Mouse (Mus musculus) lung, embryonic 14.5 days (tissue): Measurements from ENCODE around the gene Asb3. TPM values are rescaled to one million over a fixed set of nuclear protein-coding genes. Genes with fewer than 3 reads are reported as not detected.

Experiments
- ATAC-seq: fragments of 200-750 bp; cut with Nextera tagmentation; 2 replicates; pipeline ENCODE4 v1.8.0; 2017; ENCODE audit warnings: mild to moderate bottlenecking, moderate TSS enrichment, moderate library complexity; ENCODE audit not compliant: insufficient read depth
- DNase-seq: peaks from one replicate; pipeline ENCODE4 v3.0.0-alpha.2; 2015
- H3K27ac ChIP-seq: fragments of 300-500 bp; sonication (generic); 2 replicates; pipeline ENCODE4 v1.5.1; 2014; ENCODE audit warnings: low read depth, mild to moderate bottlenecking, moderate library complexity
- H3K27me3 ChIP-seq: fragments of 300-500 bp; sonication (generic); 2 replicates; pipeline ENCODE4 v1.6.1; 2014; ENCODE audit warnings: low read length, control low read depth; ENCODE audit not compliant: insufficient read depth
- H3K36me3 ChIP-seq: fragments of 300-500 bp; sonication (generic); 2 replicates; pipeline ENCODE4 v1.6.1; 2014; ENCODE audit warnings: control low read depth; ENCODE audit not compliant: insufficient read depth
- H3K4me1 ChIP-seq: fragments of 300-500 bp; sonication (generic); 2 replicates; pipeline ENCODE4 v1.6.1; 2014; ENCODE audit warnings: antibody characterized with exemption, control low read depth; ENCODE audit not compliant: insufficient read depth
- H3K4me2 ChIP-seq: fragments of 300-500 bp; sonication (generic); 2 replicates; pipeline ENCODE4 v1.6.1; 2014; ENCODE audit warnings: mild to moderate bottlenecking
- H3K4me3 ChIP-seq: fragments of 300-500 bp; sonication (generic); 2 replicates; pipeline ENCODE4 v1.5.1; 2014; ENCODE audit warnings: low read depth, low read length
- H3K9ac ChIP-seq: fragments of 300-500 bp; sonication (generic); 2 replicates; pipeline ENCODE4 v1.6.1; 2014
- H3K9me3 ChIP-seq: fragments of 300-500 bp; sonication (generic); 2 replicates; pipeline ENCODE4 v1.6.1; 2016; ENCODE audit warnings: low read depth, low read length, control low read depth
- CTCF ChIP-seq: IDR thresholded peaks from 2 replicates; pipeline ENCODE4 v1.5.1; 2016; ENCODE audit warnings: antibody characterized with exemption, low read depth
- WGBS: fragments of 180-500 bp; shearing (Covaris S2); extraction: QIAGEN DNeasy Blood & Tissue Kit; methylation state at CpG from one replicate; pipeline ENCODE4 v1.1.7; 2014; 5-methylcytosine and 5-hydroxymethylcytosine counted together
- polyA plus RNA-seq: library from polyadenylated mRNA; unstranded; fragments of >200 nt; fragmentation: Nextera tagmentation; extraction: Ambion mirVana; gene quantifications from 2 replicates; pipeline ENCODE4 v1.2.1, GENCODE M21; 2014

Gene Asb3
- polyA plus RNA-seq = 27.5 and 30.1 TPM in 2 replicates

- peak; percentile 98 for ATAC-seq
- TF ChIP-seq CTCF = no peak
- peak within 1 kb of the TSS; percentile 41 for H3K4me3 ChIP-seq
Measured at GRCm38 (mm10) chr11:30885171-30885871, at the start of gene Asb3, which contains the start of gene Gpr75. Gene Asb3, plus strand, starts transcription at chr11:30885416. Gene Gpr75, plus strand, starts transcription at chr11:30885358.

GRCm38 (mm10) chr11:30838793-30839192, 46.4 kb upstream of the Asb3 start:
- H3K9me3 ChIP-seq = no peaks in the 10 kb centered on the region
- H3K4me1 ChIP-seq = no peaks in the 10 kb centered on the region
- no peak overlapping the region for H3K4me3 ChIP-seq
- peaks cover 61% of the 10 kb centered on the region for H3K36me3 ChIP-seq
- H3K27ac ChIP-seq = no peak overlapping the region
- no peak for DNase-seq
- no peak overlapping the region for H3K9ac ChIP-seq
- 78% methylated on average over 2 of the region's 2 CpGs for WGBS
- no peak overlapping the region for H3K4me2 ChIP-seq
- no peaks in the 10 kb centered on the region for H3K27me3 ChIP-seq
- TF ChIP-seq CTCF = no peak
- no peak for ATAC-seq

More at GRCm38 (mm10) chr11:30885171-30885871, at the start of gene Asb3, which contains the start of gene Gpr75:
- DNase-seq = peak; percentile 71
- 5% methylated on average over 37 of the region's 41 CpGs for WGBS
- H3K36me3 ChIP-seq = peaks cover 1% of the 10 kb centered on the region; the same call in 1 of the 2 replicates
- no peaks in the 10 kb centered on the region for H3K4me1 ChIP-seq
- H3K4me2 ChIP-seq = peak within 1 kb of the TSS; percentile 84
- H3K9ac ChIP-seq = peak within 1 kb of the TSS; percentile 44; the same call in 1 of the 2 replicates
- 0 out of 2 replicates have a peak, but pooled peaks cover 6% of the 10 kb centered on the region for H3K27me3 ChIP-seq
- no peaks in the 10 kb centered on the region for H3K9me3 ChIP-seq
- no peak within 1 kb of the TSS for H3K27ac ChIP-seq

GRCm38 (mm10) chr11:30844355-30844754, 40.9 kb upstream of the Asb3 start:
- Histone ChIP-seq H3K4me1 (no peaks in the 10 kb centered on the region), H3K4me3 (no peak overlapping the region), H3K27ac (no peak overlapping the region), H3K36me3 (peaks cover 55% of the 10 kb centered on the region), H3K27me3 (no peaks in the 10 kb centered on the region), H3K4me2 (no peak overlapping the region), H3K9ac (no peak overlapping the region), H3K9me3 (no peaks in the 10 kb centered on the region)
- no peak for ATAC-seq
- TF ChIP-seq CTCF = no peak
- DNase-seq = no peak
- WGBS = 65% methylated on average over 1 of the region's 1 CpGs

GRCm38 (mm10) chr11:30872425-30872824, 12.8 kb upstream of the Asb3 start:
- H3K36me3 ChIP-seq = peaks cover 47% of the 10 kb centered on the region
- no peak for TF ChIP-seq CTCF
- H3K4me2 ChIP-seq = no peak overlapping the region
- no peak overlapping the region for H3K9ac ChIP-seq
- ATAC-seq = no peak
- no peak for DNase-seq
- no peaks in the 10 kb centered on the region for H3K27me3 ChIP-seq
- H3K9me3 ChIP-seq = no peaks in the 10 kb centered on the region
- no peak overlapping the region for H3K27ac ChIP-seq
- H3K4me3 ChIP-seq = no peak overlapping the region
- no peaks in the 10 kb centered on the region for H3K4me1 ChIP-seq

DNA sequence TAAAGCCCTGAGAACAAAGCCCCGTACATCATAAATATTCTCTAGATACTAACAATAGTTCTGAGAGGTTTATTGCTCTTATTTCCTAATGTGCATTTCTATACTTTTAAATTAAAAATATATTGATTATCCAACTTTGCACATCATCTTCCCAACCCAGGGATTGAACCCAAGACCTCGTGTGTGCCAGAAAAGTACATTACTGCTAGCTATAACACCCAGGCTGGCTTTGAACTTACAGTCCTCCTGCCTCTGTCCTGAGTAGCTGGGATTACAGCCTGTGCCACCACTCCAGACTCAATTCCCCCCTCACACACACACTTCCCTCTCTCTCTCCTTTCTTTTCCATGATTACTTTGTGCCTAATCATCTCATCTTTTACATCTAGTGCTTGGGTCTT, 2.9 kb downstream of the Asb3 start:
- Histone ChIP-seq H3K9ac (no peak overlapping the region), H3K9me3 (no peaks in the 10 kb centered on the region), H3K4me3 (no peak overlapping the region), H3K4me2 (no peak overlapping the region), H3K4me1 (no peaks in the 10 kb centered on the region), H3K27ac (no peak overlapping the region), H3K27me3 (0 out of 2 replicates have a peak, but pooled peaks cover 6% of the 10 kb centered on the region), H3K36me3 (no peaks in the 10 kb centered on the region)
- ATAC-seq (no peak), DNase-seq (no peak)
- TF ChIP-seq CTCF = no peak
- 76% methylated on average over 2 of the region's 2 CpGs for WGBS

- no peak for ATAC-seq
- TF ChIP-seq CTCF = no peak
Measured at GRCm38 (mm10) chr11:30896201-30896600, 11.0 kb downstream of the Asb3 start.

GRCm38 (mm10) chr11:30899312-30899711, 14.1 kb downstream of the Asb3 start:
- H3K36me3 ChIP-seq = no peaks in the 10 kb centered on the region
- no peak overlapping the region for H3K9ac ChIP-seq
- no peak for TF ChIP-seq CTCF
- no peaks in the 10 kb centered on the region for H3K27me3 ChIP-seq
- DNase-seq = no peak
- ATAC-seq = no peak
- H3K9me3 ChIP-seq = no peaks in the 10 kb centered on the region
- H3K4me1 ChIP-seq = no peaks in the 10 kb centered on the region
- no peak overlapping the region for H3K4me3 ChIP-seq
- no peak overlapping the region for H3K27ac ChIP-seq
- no peak overlapping the region for H3K4me2 ChIP-seq

More at GRCm38 (mm10) chr11:30896201-30896600, 11.0 kb downstream of the Asb3 start:
- Histone ChIP-seq H3K9me3 (no peaks in the 10 kb centered on the region), H3K4me2 (no peak overlapping the region), H3K27ac (no peak overlapping the region), H3K36me3 (no peaks in the 10 kb centered on the region), H3K9ac (no peak overlapping the region), H3K4me3 (no peak overlapping the region), H3K4me1 (no peaks in the 10 kb centered on the region), H3K27me3 (no peaks in the 10 kb centered on the region)
- 89% methylated on average over 1 of the region's 1 CpGs for WGBS
- no peak for DNase-seq
